Mouse (Mus musculus) neural tube, embryonic 11.5 days (tissue): ENCODE data around the gene Fbxl14. TPM values are rescaled to one million over a fixed set of nuclear protein-coding genes. Genes with fewer than 3 reads are reported as not detected.
A peak's percentile ranks its signal among the peaks of the same experiment; 100 is the strongest.
"Not testable (repeated sequence)": the region's sequence is repeated elsewhere in the genome, so short reads cannot be mapped to it uniquely, and the experiment has no call there.

ENCODE experiments used
- ATAC-seq: fragments of 200-750 bp; cut with Nextera tagmentation; 2 replicates; pipeline ENCODE4 v1.8.0; 2017; ENCODE audit warnings: moderate number of reproducible peaks, mild to moderate bottlenecking, moderate TSS enrichment, moderate library complexity; ENCODE audit not compliant: insufficient read depth, low FRiP score, low TSS enrichment
- DNase-seq: peaks from one replicate; pipeline ENCODE4 v3.0.0-alpha.2; 2015; ENCODE audit warnings: low spot score
- H3K27ac ChIP-seq: fragments of 300-500 bp; sonication (generic); 2 replicates; pipeline ENCODE4 v1.5.1; 2014; ENCODE audit warnings: low read depth, mild to moderate bottlenecking, low read length
- H3K27me3 ChIP-seq: fragments of 300-500 bp; sonication (generic); 2 replicates; pipeline ENCODE4 v1.6.1; 2014; ENCODE audit warnings: mild to moderate bottlenecking, low read length, mixed read lengths; ENCODE audit not compliant: control insufficient read depth, insufficient read depth
- H3K36me3 ChIP-seq: fragments of 300-500 bp; sonication (generic); 2 replicates; pipeline ENCODE4 v1.6.1; 2014; ENCODE audit warnings: mild to moderate bottlenecking, low read length, moderate library complexity, mixed read lengths; ENCODE audit not compliant: control insufficient read depth, insufficient read depth
- H3K4me1 ChIP-seq: fragments of 300-500 bp; sonication (generic); 2 replicates; pipeline ENCODE4 v1.6.1; 2014; ENCODE audit warnings: low read length, mixed read lengths; ENCODE audit not compliant: control insufficient read depth, insufficient read depth
- H3K4me2 ChIP-seq: fragments of 300-500 bp; sonication (generic); 2 replicates; pipeline ENCODE4 v1.6.1; 2014; ENCODE audit warnings: low read depth, mild to moderate bottlenecking, moderate library complexity
- H3K4me3 ChIP-seq: fragments of 300-500 bp; sonication (generic); 2 replicates; pipeline ENCODE4 v1.5.1; 2014; ENCODE audit warnings: low read depth, low read length
- H3K9ac ChIP-seq: fragments of 300-500 bp; sonication (generic); 2 replicates; pipeline ENCODE4 v1.6.1; 2014; ENCODE audit warnings: mild to moderate bottlenecking, low read length
- H3K9me3 ChIP-seq: fragments of 300-500 bp; sonication (generic); 2 replicates; pipeline ENCODE4 v1.6.1; 2016; ENCODE audit warnings: low read length; ENCODE audit not compliant: control insufficient read depth
- WGBS: fragments of 180-500 bp; shearing (Covaris S2); extraction: QIAGEN DNeasy Blood & Tissue Kit; methylation state at CpG from one replicate; pipeline ENCODE4 v1.1.7; 2014; 5-methylcytosine and 5-hydroxymethylcytosine counted together
- polyA plus RNA-seq: library from polyadenylated mRNA; unstranded; fragments of >200 nt; fragmentation: Nextera tagmentation; extraction: Ambion mirVana; gene quantifications from 2 replicates; pipeline ENCODE4 v1.2.1, GENCODE M21; 2014

Gene Fbxl14
- polyA plus RNA-seq = 5.8 and 7.2 TPM in 2 replicates

DNA sequence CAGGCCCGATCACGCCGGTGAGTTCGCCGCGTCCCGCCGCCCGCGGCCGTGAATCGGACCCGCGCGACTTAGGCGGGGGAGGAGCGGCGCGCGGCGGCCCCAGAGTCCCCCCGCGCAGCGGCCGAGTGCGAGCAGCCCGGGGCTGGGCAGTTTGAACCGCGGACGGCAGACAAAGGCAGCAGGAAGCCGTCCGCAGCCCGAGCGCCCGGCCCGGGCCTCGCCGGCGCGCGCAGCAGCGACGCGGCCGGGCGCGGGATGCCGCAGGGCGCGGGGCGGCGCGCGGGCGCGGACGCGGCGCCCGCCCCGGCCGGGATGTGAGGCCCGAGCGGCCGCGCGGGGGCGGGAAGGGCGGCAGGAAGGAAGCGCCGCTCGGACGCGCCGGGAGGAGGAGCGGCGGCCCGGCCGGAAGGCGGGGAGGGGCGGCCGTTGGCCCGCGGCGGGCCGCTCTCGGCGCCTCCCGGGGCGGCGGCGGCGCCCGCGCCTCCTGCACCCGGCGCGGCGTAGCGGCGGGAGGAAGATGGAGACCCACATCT, at the start of gene Fbxl14:
Gene Fbxl14 (plus strand): TSS at position 326 of the 533 bp plus-strand sequence.
- Histone ChIP-seq H3K36me3 (0 out of 2 replicates have a peak, but pooled peaks cover under 1% of the 10 kb centered on the region), H3K9me3 (no peaks in the 10 kb centered on the region), H3K27me3 (no peaks in the 10 kb centered on the region), H3K9ac (peak within 1 kb of the TSS; percentile 96), H3K4me2 (peak within 1 kb of the TSS; percentile 100), H3K27ac (peak within 1 kb of the TSS; percentile 99), H3K4me3 (peak within 1 kb of the TSS; percentile 94), H3K4me1 (peaks cover 11% of the 10 kb centered on the region)
- ATAC-seq (peak; percentile 79), DNase-seq (no peak)
- WGBS = 0% methylated on average over 18 of the region's 101 CpGs

DNA sequence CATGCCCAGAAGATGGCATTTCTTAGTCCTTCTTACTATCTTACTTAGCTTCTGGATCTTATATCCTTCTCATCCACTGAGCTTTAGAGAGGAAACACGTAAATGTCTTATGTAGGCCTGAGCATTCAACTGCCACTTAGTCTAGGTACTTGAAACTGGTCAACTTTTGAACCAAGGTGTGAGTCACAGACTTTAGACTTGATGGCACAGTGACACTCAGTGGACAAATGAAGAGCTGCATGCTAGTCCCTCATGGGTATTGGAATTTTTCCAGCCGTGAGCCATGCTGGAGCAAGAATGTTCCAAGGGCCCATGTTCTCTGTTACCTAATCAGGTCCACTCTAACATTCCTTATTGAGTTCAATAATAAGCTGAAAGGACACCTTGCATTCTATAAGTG, 49.0 kb upstream of the Fbxl14 start:
- Histone ChIP-seq H3K9me3 (no peaks in the 10 kb centered on the region), H3K36me3 (no peaks in the 10 kb centered on the region; the same call in 1 of the 2 replicates), H3K27ac (no peak overlapping the region), H3K4me1 (no peaks in the 10 kb centered on the region), H3K27me3 (no peaks in the 10 kb centered on the region), H3K4me2 (no peak overlapping the region), H3K4me3 (no peak overlapping the region), H3K9ac (no peak overlapping the region)
- WGBS = 63% methylated on average over 2 of the region's 2 CpGs
- ATAC-seq (no peak), DNase-seq (no peak)

DNA sequence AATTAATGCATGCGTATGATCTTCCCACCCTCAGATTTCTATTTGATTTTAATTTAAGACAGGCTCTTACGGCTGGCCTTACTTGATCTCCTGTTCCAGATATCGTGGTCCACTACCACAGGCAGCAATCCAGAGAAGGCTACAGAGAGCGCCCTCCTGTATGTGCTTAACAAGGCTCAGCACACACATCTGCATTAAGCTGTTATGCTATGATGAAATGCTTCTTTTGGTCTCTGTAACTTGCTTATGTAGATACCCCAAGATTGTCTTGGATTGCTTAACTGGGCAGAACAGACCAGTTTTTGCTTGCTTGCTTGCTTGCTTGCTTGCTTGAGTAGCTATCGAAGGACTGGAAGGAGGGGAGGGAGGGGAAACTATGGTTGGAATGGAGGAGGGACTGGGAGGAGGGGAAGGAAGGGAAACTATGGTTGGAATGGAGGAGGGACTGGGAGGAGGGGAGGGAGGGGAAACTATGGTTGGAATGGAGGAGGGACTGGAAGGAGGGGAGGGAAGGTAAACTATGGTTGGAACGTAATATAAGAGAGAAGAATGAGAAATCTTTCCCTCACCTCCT, 47.6 kb upstream of the Fbxl14 start:
- DNase-seq (no peak), ATAC-seq (no peak)
- no peaks in the 10 kb centered on the region for H3K9me3 ChIP-seq
- no peak overlapping the region for H3K4me3 ChIP-seq
- no peaks in the 10 kb centered on the region; the same call in 1 of the 2 replicates for H3K36me3 ChIP-seq
- H3K27me3 ChIP-seq = no peaks in the 10 kb centered on the region
- no peak overlapping the region for H3K4me2 ChIP-seq
- WGBS = 88% methylated on average over 6 of the region's 6 CpGs
- no peaks in the 10 kb centered on the region for H3K4me1 ChIP-seq
- H3K27ac ChIP-seq = no peak overlapping the region
- H3K9ac ChIP-seq = no peak overlapping the region

DNA sequence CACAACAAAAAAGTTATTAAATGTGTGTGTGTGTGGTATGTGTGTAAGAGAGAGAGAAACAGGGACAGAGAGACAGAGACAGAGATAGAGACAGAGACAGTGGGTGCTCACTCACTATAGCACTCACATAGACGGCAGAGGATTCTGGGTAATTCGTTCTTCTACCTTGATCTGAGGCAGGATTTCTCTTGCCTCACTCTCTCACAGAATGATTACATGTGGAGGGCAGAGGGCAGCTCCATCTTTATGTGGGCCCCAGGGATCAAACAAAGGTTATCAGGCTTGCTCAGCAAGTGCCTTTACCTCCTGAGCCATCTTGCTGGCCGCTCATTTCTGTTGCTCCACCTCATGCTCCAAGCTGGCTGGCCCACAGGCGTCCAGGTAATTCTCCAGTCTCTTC, 45.1 kb upstream of the Fbxl14 start:
- H3K4me3 ChIP-seq = no peak overlapping the region
- no peak overlapping the region for H3K9ac ChIP-seq
- no peaks in the 10 kb centered on the region for H3K9me3 ChIP-seq
- H3K4me2 ChIP-seq = no peak overlapping the region
- 85% methylated on average over 4 of the region's 4 CpGs for WGBS
- H3K27ac ChIP-seq = no peak overlapping the region
- no peaks in the 10 kb centered on the region; the same call in 1 of the 2 replicates for H3K36me3 ChIP-seq
- ATAC-seq = no peak
- H3K27me3 ChIP-seq = no peaks in the 10 kb centered on the region
- peaks cover 12% of the 10 kb centered on the region for H3K4me1 ChIP-seq
- no peak for DNase-seq

DNA sequence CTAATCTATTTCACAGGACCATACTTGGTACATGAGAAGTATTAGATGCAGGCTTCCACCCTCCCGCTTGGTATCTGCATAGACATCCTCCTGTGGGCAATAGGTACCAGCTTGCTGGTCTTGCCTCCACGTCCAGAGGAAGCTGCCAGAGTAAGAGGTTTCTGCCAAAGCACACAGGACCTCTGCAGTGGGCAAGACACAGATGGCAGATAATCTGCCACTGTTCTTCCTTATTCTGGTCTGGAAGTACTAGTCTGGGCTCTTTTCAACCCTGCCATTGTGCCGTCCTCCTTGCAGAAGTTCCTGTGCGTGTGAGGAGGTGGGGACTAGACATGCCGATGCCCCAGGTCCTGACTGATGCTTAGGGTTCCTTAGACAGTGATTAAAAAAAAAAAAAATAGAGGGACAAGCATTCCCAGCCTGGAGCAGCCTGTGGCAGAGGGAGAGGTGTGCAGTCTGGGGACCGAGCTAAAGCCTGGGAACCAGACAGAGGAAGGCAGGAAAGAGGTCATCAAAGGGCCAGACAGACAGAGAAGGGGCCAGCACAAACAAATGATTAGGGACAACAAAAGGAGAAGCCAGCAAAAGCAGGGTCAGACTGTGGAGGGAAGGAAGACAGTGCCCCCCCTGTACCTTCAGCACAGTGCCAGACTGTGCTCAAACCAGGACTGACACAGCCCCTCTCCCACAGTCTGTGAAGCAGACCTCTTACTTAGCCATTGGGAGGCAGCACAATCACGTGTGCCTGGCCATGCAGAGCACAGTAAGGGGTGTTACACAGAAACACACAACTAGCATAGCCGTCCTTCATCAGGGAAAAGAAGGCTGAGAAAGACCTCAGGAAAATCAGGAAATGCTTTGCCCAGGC, 41.3 kb upstream of the Fbxl14 start:
- H3K4me2 ChIP-seq = no peak overlapping the region
- 33% methylated on average over 8 of the region's 8 CpGs for WGBS
- no peaks in the 10 kb centered on the region; the same call in 1 of the 2 replicates for H3K36me3 ChIP-seq
- no peaks in the 10 kb centered on the region for H3K9me3 ChIP-seq
- H3K9ac ChIP-seq = no peak overlapping the region
- DNase-seq (peak; percentile 48), ATAC-seq (peak; percentile 86)
- peaks cover 12% of the 10 kb centered on the region for H3K4me1 ChIP-seq
- H3K4me3 ChIP-seq = no peak overlapping the region
- peak overlapping the region; percentile 54 for H3K27ac ChIP-seq
- H3K27me3 ChIP-seq = no peaks in the 10 kb centered on the region

DNA sequence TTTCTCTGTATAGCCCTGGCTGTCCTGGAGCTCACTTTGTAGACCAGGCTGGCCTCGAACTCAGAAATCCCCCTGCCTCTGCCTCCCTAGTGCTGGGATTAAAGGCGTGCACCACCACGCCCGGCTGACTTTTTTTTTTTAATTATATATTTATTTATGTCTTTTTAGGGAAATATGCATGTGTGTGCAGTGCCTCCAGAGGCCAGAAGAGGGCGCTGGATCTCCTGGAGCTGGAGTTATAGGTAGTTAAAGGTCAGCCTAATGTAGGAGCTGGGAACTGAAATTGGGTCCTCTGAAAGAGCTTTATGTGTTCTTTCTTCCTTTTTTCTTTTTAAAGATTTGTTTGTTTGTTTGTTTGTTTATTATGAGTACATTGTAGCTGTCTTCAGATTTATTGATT, 36.7 kb upstream of the Fbxl14 start:
- H3K4me1 ChIP-seq = peaks cover 12% of the 10 kb centered on the region
- 87% methylated on average over 5 of the region's 5 CpGs for WGBS
- not testable (repeated sequence) for H3K4me2 ChIP-seq, DNase-seq, ATAC-seq, H3K4me3 ChIP-seq, H3K9ac ChIP-seq, H3K36me3 ChIP-seq, H3K27me3 ChIP-seq, H3K27ac ChIP-seq, H3K9me3 ChIP-seq

DNA sequence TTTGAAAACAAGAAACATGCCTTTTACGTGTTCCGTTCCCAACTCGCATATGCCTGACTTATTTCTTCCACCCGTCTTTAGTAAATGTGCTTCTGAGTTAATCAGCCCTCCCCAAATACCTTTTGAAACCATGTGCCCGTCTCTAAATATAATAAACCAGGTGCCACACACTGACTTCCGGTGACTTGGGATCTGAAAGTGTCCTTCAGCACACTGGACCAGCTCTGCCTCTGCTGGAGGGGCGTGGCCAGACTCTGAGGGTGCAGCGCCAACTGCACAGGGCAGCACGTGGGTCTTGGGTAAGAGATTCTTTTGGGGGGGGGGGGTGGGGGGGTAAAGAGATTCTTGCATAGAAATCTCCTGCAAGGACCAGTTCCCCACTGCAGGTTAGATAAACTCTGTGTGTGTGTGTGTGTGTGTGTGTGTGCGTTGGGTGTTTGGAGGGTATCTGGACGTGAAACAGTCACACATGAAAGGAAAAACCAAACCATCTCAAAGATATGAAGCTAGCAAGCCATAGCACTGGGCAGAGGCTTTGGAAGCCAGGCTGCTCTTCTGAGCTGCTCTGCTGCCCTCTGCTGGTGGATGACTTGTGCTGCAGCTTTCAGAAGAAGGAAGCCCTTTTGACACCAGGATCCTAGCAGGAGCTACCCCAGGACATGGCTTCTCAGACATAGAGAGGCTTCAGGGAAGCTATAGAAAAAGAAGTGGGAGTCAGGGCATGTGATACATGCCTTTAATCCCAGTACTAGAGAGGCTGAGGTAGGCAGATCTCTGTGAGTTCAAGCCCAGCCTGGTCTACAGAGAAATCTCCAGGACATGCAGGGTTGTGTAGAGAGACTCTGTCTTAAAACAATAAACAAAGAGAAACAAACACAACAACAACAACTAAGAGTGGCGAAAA, 35.5 kb upstream of the Fbxl14 start:
- H3K9me3 ChIP-seq = no peaks in the 10 kb centered on the region
- H3K4me1 ChIP-seq = peaks cover 4% of the 10 kb centered on the region
- H3K27ac ChIP-seq = no peak overlapping the region
- H3K4me3 ChIP-seq = no peak overlapping the region
- no peak overlapping the region for H3K4me2 ChIP-seq
- DNase-seq (peak; percentile 88), ATAC-seq (peak; percentile 64)
- no peaks in the 10 kb centered on the region for H3K27me3 ChIP-seq
- no peak overlapping the region for H3K9ac ChIP-seq
- WGBS = 56% methylated on average over 12 of the region's 12 CpGs
- no peaks in the 10 kb centered on the region for H3K36me3 ChIP-seq
